Mouse (Mus musculus): ENCODE measurements around the gene Ankrd44.

- no peak for TF ChIP-seq CTCF (IDR thresholded peaks at IDR 0.05; ENCODE audit: control insufficient read depth, insufficient read depth, insufficient read length)
- no peak for TF ChIP-seq MAX (IDR thresholded peaks at IDR 0.05)
Observed at GRCm38 (mm10) chr1:54887873-54888272, 38.3 kb downstream of the Ankrd44 start.
